Mouse (Mus musculus) lung, adult 2 months (tissue): ENCODE results near the gene Krtap19-1.

Experiments used
- CTCF ChIP-seq: fragments of 200-500 bp; IDR thresholded peaks from 2 replicates; pipeline ENCODE4 v1.5.1; 2011; ENCODE audit warnings: mild to moderate bottlenecking, low read length, control low read depth; ENCODE audit not compliant: insufficient read depth
- POLR2A ChIP-seq: fragments of 200-500 bp; IDR thresholded peaks from 2 replicates; pipeline ENCODE4 v1.6.1; 2011; ENCODE audit warnings: low read depth, mild to moderate bottlenecking, control low read depth, low read length, borderline replicate concordance; ENCODE audit errors: extremely low read depth

- TF ChIP-seq CTCF (no peak), POLR2A (no peak)
These were observed 45.5 kb downstream of the Krtap19-1 start for GRCm38 (mm10) chr16:88823736-88824135.
